Mouse (Mus musculus): ENCODE measurements around the gene Cdkn1a. TPM values are rescaled to one million over a fixed set of nuclear protein-coding genes. Genes with fewer than 3 reads are reported as not detected.
"Not testable (repeated sequence)": the region's sequence is repeated elsewhere in the genome, so short reads cannot be mapped to it uniquely, and the experiment has no call there.

Gene Cdkn1a
- polyA plus RNA-seq, 1 experiment: 2,069 TPM

DNA sequence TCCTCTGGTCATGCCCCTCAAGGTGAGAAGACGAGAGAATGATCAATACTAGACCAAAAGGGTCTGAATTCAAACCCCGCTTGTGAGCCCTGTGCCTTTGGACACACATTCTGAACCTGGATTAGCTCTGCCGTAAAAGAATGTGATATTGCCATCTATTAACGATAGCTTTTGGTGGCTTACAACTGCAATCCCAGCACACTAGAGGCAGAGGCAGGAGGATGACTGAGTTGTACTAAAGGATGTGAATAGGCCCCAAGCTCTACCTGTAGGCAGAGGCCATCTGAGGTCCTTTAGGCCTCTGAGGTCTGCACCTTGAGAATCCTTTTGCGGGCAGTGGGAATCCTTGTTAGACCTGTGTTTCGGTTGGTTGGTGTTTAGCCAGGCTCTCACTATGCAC, 5.5 kb downstream of the Cdkn1a start:
- H3K4me3 ChIP-seq: peak overlapping the region; percentile 100
- no peak for TF ChIP-seq MYOD1 (IDR thresholded peaks at IDR 0.05; ENCODE audit: control insufficient read depth in 1 of 3, insufficient read length in 2 of 3, low read depth in 2 of 3)
- TF ChIP-seq USF1 (IDR thresholded peaks at IDR 0.05; ENCODE audit: low read depth): no peak
- no peak for TF ChIP-seq POLR2A (IDR thresholded peaks at IDR 0.05; ENCODE audit: insufficient read length, low read depth)
- TF ChIP-seq REST (IDR thresholded peaks at IDR 0.05; ENCODE audit: insufficient read depth, insufficient read length): no peak
- no peak for TF ChIP-seq SRF (IDR thresholded peaks at IDR 0.05; ENCODE audit: control insufficient read depth, insufficient read length, low read depth)
- TF ChIP-seq POLR2AphosphoS2 (IDR thresholded peaks at IDR 0.05; ENCODE audit: insufficient read length, low read depth): peak; percentile 84
- peaks cover 62% of the 10 kb centered on the region for H3K79me2 ChIP-seq (ENCODE audit: control insufficient read depth, insufficient read depth)
- peaks cover 50% of the 10 kb centered on the region for H3K36me3 ChIP-seq (ENCODE audit: control insufficient read depth, insufficient read depth)
- peak overlapping the region; percentile 77 for H3ac ChIP-seq (ENCODE audit: control insufficient read depth, insufficient read length)
- H3K4me2 ChIP-seq (ENCODE audit: low read depth): peak overlapping the region; percentile 93
- no peaks in the 10 kb centered on the region for H3K27me3 ChIP-seq (ENCODE audit: control insufficient read depth, insufficient read depth, insufficient read length)

DNA sequence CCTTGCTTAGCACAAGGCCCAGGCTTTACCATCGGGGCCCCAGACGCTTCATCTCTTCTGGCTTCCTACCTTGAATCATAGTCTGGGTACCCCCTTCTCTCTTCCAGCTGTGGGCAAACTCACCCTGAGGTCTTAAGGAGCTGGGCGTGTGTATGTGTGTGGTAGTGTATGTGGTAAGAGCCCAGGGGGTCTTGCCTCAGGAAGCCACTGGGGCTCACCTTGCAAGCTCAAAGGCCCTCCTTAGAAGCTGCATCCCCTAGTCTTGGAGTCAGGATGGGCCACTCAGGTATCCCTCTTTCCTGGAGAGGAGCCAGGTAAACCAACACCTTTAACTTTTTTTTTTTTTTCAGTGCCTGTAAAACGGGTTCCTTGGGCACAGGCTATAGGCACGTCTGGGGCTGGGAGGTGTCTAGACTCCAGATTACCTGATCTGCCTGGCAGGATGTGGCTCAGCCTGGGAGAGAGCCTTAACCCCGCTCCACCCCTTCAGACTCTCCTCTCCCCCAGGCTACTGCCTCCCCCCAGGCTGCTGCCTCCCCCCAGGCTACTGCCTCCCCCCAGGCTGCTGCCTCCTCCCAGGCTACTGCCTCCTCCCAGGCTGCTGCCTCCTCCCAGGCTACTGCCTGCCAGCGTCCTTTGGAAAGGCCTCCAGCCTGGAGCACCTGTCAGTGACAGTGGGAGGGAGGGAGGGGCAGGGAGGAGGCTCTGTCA, 6.2 kb downstream of the Cdkn1a start:
- Histone ChIP-seq H3K4me3 (peak overlapping the region; percentile 100), H3K79me2 (ENCODE audit: control insufficient read depth, insufficient read depth) (peaks cover 61% of the 10 kb centered on the region), H3K4me2 (ENCODE audit: low read depth) (peak overlapping the region; percentile 93), H3K36me3 (ENCODE audit: control insufficient read depth, insufficient read depth) (peaks cover 50% of the 10 kb centered on the region), H3K27me3 (ENCODE audit: control insufficient read depth, insufficient read depth, insufficient read length) (no peaks in the 10 kb centered on the region), H3ac (ENCODE audit: control insufficient read depth, insufficient read length) (no peak overlapping the region)
- peak; percentile 65 for TF ChIP-seq POLR2AphosphoS2 (IDR thresholded peaks at IDR 0.05; ENCODE audit: insufficient read length, low read depth)
- TF ChIP-seq MYOG (IDR thresholded peaks at IDR 0.05; ENCODE audit: control insufficient read depth in 1 of 3, insufficient read depth in 1 of 3, insufficient read length in 2 of 3, low read depth in 2 of 3): peak in 1 of 3 experiments; percentile 60
- TF ChIP-seq CEBPB (IDR thresholded peaks at IDR 0.05; ENCODE audit: insufficient read depth, poor library complexity, severe bottlenecking): no peak
- TF ChIP-seq MAX (IDR thresholded peaks at IDR 0.05; ENCODE audit: low read depth): no peak
- TF ChIP-seq POLR2A (IDR thresholded peaks at IDR 0.05; ENCODE audit: insufficient read length, low read depth): peak; percentile 64
- TF ChIP-seq E2F4 (IDR thresholded peaks at IDR 0.05; ENCODE audit: insufficient read depth): no peak
- no peak for TF ChIP-seq REST (IDR thresholded peaks at IDR 0.05; ENCODE audit: insufficient read depth, insufficient read length)
- TF ChIP-seq MYOD1 (IDR thresholded peaks at IDR 0.05; ENCODE audit: control insufficient read depth in 1 of 3, insufficient read length in 2 of 3, low read depth in 2 of 3): peak in 1 of 3 experiments; percentile 18

DNA sequence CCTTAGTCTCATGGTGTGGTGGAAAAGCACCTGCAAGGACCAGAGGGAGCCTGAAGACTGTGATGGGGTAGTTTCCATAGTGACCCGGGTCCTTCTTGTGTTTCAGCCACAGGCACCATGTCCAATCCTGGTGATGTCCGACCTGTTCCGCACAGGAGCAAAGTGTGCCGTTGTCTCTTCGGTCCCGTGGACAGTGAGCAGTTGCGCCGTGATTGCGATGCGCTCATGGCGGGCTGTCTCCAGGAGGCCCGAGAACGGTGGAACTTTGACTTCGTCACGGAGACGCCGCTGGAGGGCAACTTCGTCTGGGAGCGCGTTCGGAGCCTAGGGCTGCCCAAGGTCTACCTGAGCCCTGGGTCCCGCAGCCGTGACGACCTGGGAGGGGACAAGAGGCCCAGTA, 7.5 kb downstream of the Cdkn1a start:
- TF ChIP-seq MAX (IDR thresholded peaks at IDR 0.05; ENCODE audit: low read depth) (no peak), POLR2AphosphoS2 (IDR thresholded peaks at IDR 0.05; ENCODE audit: insufficient read length, low read depth) (peak; percentile 93), POLR2A (IDR thresholded peaks at IDR 0.05; ENCODE audit: insufficient read length, low read depth) (peak; percentile 76)
- Histone ChIP-seq H3K4me2 (ENCODE audit: low read depth) (no peak overlapping the region), H3K4me3 (peak overlapping the region; percentile 100), H3K79me2 (ENCODE audit: control insufficient read depth, insufficient read depth) (peaks cover 49% of the 10 kb centered on the region), H3K36me3 (ENCODE audit: control insufficient read depth, insufficient read depth) (peaks cover 50% of the 10 kb centered on the region), H3ac (ENCODE audit: control insufficient read depth, insufficient read length) (no peak overlapping the region), H3K27me3 (ENCODE audit: control insufficient read depth, insufficient read depth, insufficient read length) (no peaks in the 10 kb centered on the region)

DNA sequence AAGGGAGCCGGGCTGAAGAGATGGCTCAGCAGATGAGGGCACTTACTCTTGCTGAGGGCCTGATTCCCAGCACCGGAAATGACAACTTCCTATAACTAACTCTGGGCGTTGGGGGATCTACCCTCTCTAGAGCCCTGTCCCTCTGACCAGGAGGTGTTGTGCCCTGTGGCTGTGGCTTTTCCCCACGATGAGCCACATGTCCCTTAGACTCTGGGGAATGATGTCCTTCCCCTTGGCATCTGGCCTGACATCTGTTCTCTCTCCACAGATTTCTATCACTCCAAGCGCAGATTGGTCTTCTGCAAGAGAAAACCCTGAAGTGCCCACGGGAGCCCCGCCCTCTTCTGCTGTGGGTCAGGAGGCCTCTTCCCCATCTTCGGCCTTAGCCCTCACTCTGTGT, 8.3 kb downstream of the Cdkn1a start:
- Histone ChIP-seq H3K4me3 (no peak overlapping the region), H3K79me2 (ENCODE audit: control insufficient read depth, insufficient read depth) (peaks cover 41% of the 10 kb centered on the region), H3ac (ENCODE audit: control insufficient read depth, insufficient read length) (no peak overlapping the region), H3K36me3 (ENCODE audit: control insufficient read depth, insufficient read depth) (peaks cover 50% of the 10 kb centered on the region), H3K27me3 (ENCODE audit: control insufficient read depth, insufficient read depth, insufficient read length) (no peaks in the 10 kb centered on the region), H3K4me2 (ENCODE audit: low read depth) (no peak overlapping the region)
- TF ChIP-seq POLR2A (IDR thresholded peaks at IDR 0.05; ENCODE audit: insufficient read length, low read depth) (peak; percentile 55), TCF12 (IDR thresholded peaks at IDR 0.05; ENCODE audit: insufficient read depth, poor library complexity, severe bottlenecking) (no peak), MYOG (IDR thresholded peaks at IDR 0.05; ENCODE audit: control insufficient read depth in 1 of 3, insufficient read depth in 1 of 3, insufficient read length in 2 of 3, low read depth in 2 of 3) (peak in 1 of 3 experiments; percentile 40), POLR2AphosphoS2 (IDR thresholded peaks at IDR 0.05; ENCODE audit: insufficient read length, low read depth) (peak; percentile 86), CEBPB (IDR thresholded peaks at IDR 0.05; ENCODE audit: insufficient read depth, poor library complexity, severe bottlenecking) (no peak)

DNA sequence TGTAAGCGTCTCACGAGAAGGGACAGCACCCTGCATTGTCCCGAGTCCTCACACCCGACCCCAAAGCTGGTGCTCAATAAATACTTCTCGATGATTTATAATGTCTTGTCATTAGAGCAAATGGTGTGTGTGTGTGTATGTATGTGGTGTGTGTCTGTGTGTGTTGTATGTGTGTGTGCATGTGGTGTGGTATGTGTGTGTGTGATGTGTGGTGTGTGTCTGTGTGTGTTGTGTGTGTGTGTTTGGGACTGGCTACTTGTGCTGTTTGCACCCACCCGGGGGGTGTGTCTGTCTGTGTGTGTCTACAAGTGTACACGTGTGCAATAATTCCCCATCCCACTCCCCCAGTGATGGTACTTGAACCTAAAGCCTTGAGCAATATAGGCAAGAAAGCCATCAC, 9.9 kb downstream of the Cdkn1a start:
- Histone ChIP-seq H3K79me2 (ENCODE audit: control insufficient read depth, insufficient read depth) (peaks cover 28% of the 10 kb centered on the region), H3K27me3 (ENCODE audit: control insufficient read depth, insufficient read depth, insufficient read length) (no peaks in the 10 kb centered on the region), H3K4me3 (no peak overlapping the region), H3K36me3 (ENCODE audit: control insufficient read depth, insufficient read depth) (peaks cover 49% of the 10 kb centered on the region), H3ac (ENCODE audit: control insufficient read depth, insufficient read length) (no peak overlapping the region), H3K4me2 (ENCODE audit: low read depth) (no peak overlapping the region)
- peak; percentile 65 for TF ChIP-seq POLR2A (IDR thresholded peaks at IDR 0.05; ENCODE audit: insufficient read length, low read depth)
- no peak for TF ChIP-seq REST (IDR thresholded peaks at IDR 0.05; ENCODE audit: insufficient read depth, insufficient read length)
- no peak for TF ChIP-seq TCF3 (IDR thresholded peaks at IDR 0.05; ENCODE audit: insufficient read length, low read depth)
- no peak for TF ChIP-seq MYOD1 (IDR thresholded peaks at IDR 0.05; ENCODE audit: control insufficient read depth in 1 of 3, insufficient read length in 2 of 3, low read depth in 2 of 3)
- peak; percentile 80 for TF ChIP-seq POLR2AphosphoS2 (IDR thresholded peaks at IDR 0.05; ENCODE audit: insufficient read length, low read depth)

DNA sequence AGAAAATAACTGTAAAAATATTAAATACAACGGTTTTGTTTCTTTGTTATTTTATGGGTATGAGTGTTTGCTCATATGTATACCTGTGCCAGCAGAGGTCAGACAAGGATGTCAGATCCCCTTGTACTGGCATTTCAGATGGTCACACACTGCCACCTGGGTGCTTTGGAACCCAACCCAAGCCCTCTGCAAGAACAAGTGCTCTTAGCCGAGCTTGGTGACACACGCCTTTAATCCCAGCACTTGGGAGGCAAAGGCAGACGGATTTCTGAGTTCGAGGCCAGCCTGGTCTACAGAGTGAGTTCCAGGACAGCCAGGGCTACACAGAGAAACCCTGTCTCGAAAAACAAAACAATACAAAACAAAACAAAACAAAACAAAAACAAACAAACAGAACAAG, 19.6 kb downstream of the Cdkn1a start:
- H3ac ChIP-seq (ENCODE audit: control insufficient read depth, insufficient read length); H3K79me2 ChIP-seq (ENCODE audit: control insufficient read depth, insufficient read depth); H3K36me3 ChIP-seq (ENCODE audit: control insufficient read depth, insufficient read depth); H3K4me3 ChIP-seq; H3K27me3 ChIP-seq (ENCODE audit: control insufficient read depth, insufficient read depth, insufficient read length); H3K4me2 ChIP-seq (ENCODE audit: low read depth): not testable (repeated sequence)
